Mouse (Mus musculus) spleen, adult 2 months (tissue): Measurements from ENCODE around the gene Mocs3.

Experiments used
- CTCF ChIP-seq: fragments of 200-500 bp; IDR thresholded peaks from 2 replicates; pipeline ENCODE4 v1.5.1; 2011; ENCODE audit warnings: mild to moderate bottlenecking, inconsistent platforms; ENCODE audit not compliant: insufficient read depth, insufficient read length, insufficient replicate concordance; ENCODE audit errors: extremely low read depth
- POLR2A ChIP-seq: fragments of 200-500 bp; IDR thresholded peaks from 2 replicates; pipeline ENCODE4 v1.6.1; 2011; ENCODE audit warnings: low read depth, low read length, inconsistent platforms

GRCm38 (mm10) chr2:168193685-168194084 is 36.7 kb upstream of the Mocs3 start:
- TF ChIP-seq CTCF (no peak), POLR2A (no peak)
